Mouse (Mus musculus) ES-E14 (cell line): Measurements from ENCODE around the gene 4933414I15Rik.
A peak's percentile ranks its signal among the peaks of the same experiment; 100 is the strongest.

Experiments
- CHD2 ChIP-seq: IDR thresholded peaks from 2 replicates; pipeline ENCODE4 v1.6.1; 2014; ENCODE audit warnings: mild to moderate bottlenecking, low read depth, low read length, inconsistent platforms
- HCFC1 ChIP-seq: IDR thresholded peaks from 2 replicates; pipeline ENCODE4 v1.6.1; 2012; ENCODE audit warnings: low read length, inconsistent platforms, borderline replicate concordance; ENCODE audit not compliant: insufficient read depth
- MAFK ChIP-seq: IDR thresholded peaks from 2 replicates; pipeline ENCODE4 v1.6.1; 2014; ENCODE audit warnings: mild to moderate bottlenecking, low read depth, low read length, inconsistent platforms; ENCODE audit not compliant: insufficient read depth
- ZNF384 ChIP-seq: IDR thresholded peaks from 2 replicates; pipeline ENCODE4 v1.6.1; 2012; ENCODE audit warnings: low read depth, low read length, inconsistent platforms

- TF ChIP-seq HCFC1 (peak; percentile 92), ZNF384 (no peak), MAFK (no peak), CHD2 (no peak)
Measured at GRCm38 (mm10) chr11:50915671-50916320, 27.8 kb downstream of the 4933414I15Rik start, which contains the start of gene Zfp2.
